Mouse (Mus musculus): Measurements from ENCODE around the gene Gm21860. TPM values are rescaled to one million over a fixed set of nuclear protein-coding genes. Genes with fewer than 3 reads are reported as not detected.
"Not testable (repeated sequence)": the region's sequence is repeated elsewhere in the genome, so short reads cannot be mapped to it uniquely, and the experiment has no call there.

The Gm21860 gene
- total RNA-seq, 4 experiments from 2014 or later, result not detected

DNA sequence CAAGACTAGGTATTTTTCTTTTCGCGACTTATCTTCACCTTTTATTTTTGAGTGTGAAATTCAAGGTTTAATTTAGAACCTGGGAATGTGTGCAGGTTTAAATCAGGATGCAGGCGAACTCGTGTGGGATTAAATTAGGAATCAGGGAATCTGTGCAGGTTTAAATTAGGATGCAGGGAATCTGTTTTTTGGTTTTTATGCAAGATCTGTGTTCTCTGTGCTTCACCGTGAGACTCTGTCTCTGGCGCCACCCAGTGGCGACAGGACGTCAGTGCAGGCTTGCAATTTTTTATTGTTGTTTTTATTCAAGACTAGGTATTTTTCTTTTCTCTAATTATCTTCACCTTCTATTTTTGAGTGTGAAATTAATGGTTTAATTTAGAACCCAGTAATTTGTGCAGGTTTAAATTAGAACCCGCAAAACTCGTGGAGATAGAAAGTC, 22.5 kb downstream of the Gm21860 start:
- peak; percentile 53 for DNase-seq (ENCODE audit: low spot score)

DNA sequence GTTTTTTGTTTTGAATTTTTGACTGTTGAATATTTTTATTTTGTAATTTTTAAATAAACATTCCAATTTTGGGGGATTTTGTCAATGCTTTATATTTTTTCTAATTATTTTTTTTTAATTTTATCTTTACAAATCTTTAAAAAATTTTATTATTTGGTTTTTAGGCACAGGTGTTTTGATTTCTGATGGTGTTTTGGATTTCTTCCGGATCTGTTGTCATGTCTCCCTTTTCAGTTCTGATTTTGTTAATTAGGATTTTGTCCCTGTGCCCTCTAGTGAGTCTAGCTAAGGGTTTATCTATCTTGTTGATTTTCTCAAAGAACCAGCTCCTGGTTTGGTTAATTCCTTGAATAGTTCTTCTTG, 23.0 kb downstream of the Gm21860 start:
- not testable (repeated sequence) for DNase-seq (ENCODE audit: low spot score)

DNA sequence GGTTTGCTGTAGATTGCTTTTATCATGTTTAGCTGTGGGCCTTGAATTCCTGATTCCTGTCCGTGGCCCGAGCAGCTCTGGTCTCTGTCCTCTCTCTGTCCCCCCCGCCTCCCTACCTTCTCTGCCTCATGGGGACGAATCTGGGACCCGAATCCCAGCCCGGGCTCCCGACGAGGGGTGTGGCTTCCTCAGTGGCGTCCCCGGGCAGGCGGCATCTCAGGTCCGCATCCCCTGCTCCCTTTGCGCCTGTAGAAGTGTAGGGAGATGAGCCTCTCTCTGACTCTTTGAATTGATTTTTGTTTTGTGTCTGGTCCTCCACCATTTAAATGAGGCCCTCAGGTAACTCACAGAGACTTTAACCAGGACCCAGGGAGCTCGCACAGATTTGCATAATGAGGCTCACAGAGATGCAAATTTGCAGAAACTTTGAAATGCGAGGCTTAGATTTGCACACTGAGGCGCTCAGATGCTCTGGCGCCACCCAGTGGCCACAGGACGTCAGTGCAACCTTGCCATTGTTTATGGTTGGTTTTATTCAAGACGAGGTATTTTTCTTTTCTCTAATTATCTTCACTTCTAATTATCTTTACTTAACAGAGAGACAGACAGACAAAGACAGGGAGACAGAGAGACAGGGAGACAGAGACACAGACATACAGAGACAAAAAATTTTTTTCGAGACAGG, 23.6 kb downstream of the Gm21860 start:
- not testable (repeated sequence) for DNase-seq (ENCODE audit: low spot score)

- DNase-seq (ENCODE audit: low spot score), result not testable (repeated sequence)
Observed at GRCm38 (mm10) chrY:90729816-90730303, 24.8 kb downstream of the Gm21860 start.

DNA sequence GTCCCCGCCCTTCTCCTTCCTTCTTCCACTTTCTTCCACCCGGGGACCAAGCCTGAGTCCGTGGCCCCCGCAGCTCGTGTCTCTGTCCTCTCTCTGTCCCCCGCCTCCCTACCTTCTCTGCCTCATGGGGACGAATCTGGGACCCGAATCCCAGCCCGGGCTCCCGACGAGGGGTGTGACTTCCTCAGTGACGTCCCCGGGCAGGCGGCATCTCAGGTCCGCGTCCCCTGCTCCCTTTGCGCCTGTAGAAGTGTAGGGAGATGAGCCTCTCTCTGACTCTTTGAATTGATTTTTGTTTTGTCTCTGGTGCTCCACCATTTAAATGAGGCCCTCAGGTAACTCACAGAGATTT, 25.7 kb downstream of the Gm21860 start:
- not testable (repeated sequence) for DNase-seq (ENCODE audit: low spot score)

- DNase-seq (ENCODE audit: low spot score), result not testable (repeated sequence)
Observed at GRCm38 (mm10) chrY:90728251-90728904, 26.2 kb downstream of the Gm21860 start.

DNA sequence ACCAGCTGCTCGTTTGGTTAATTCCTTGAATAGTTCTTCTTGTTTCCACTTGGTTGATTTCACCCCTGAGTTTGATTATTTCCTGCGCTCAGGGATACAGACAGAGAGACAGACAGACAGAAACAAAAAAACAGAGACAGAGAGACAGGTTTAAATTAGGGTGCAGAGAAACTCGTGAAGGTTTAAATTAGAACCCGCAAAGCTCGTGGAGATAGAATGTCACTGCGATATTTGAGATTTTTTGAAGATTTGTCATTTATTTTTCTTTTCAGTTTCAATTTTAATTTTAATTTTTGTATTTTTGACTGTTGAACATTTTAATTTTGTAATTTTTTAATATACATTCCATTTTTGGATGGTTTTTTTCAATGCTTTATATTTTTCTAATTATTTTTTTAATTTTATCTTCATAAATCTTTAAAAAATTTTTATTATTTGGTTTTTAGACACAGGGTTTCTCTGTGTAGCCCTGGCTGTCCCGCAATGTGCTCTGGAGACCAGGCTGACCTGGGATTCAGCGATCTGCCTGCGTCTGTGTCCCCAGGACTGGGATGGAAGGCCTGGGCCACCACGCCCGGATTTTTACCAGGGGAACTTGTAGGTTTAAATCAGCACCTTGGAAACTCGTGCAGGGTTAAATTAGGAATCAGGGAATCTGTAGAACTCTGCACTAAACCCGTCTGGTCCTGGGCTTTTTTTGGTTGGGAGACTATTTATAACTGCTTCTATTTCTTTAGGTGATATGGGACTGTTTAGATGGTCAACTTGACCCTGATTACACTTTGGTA, 27.3 kb downstream of the Gm21860 start:
- DNase-seq (ENCODE audit: low spot score), result not testable (repeated sequence)

DNA sequence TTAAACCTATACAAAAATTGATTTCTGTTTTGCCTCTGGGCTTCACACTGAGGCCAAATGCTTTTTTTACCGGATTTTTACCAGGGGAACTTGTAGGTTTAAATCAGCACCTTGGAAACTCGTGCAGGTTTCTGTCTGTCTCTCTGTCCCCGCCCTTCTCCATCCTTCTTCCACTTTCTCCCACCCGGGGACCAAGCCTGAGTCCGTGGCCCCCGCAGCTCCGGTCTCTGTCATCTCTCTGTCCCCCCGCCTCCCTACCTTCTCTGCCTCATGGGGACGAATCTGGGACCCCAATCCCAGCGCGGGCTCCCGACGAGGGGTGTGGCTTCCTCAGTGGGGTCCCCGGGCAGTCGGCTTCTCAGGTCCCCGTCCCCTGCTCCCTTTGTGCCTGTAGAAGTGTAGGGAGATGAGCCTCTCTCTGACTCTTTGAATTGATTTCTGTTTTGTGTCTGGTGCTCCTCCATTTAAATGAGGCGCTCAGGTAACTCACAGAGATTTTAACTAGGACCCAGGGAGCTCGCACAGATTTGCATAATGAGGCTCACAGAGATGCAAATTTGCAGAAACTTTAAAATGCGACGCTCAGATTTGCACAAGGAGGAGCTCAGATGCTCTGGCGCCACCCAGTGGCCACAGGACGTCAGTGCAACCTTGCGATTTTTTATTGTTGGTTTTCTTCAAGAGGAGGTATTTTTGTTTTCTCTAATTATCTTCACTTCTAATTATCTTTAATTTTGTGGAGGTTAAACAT, 28.7 kb downstream of the Gm21860 start:
- DNase-seq (ENCODE audit: low spot score), result not testable (repeated sequence)

GRCm38 (mm10) chrY:90725166-90725565, 29.5 kb downstream of the Gm21860 start:
- not testable (repeated sequence) for DNase-seq (ENCODE audit: low spot score)

DNA sequence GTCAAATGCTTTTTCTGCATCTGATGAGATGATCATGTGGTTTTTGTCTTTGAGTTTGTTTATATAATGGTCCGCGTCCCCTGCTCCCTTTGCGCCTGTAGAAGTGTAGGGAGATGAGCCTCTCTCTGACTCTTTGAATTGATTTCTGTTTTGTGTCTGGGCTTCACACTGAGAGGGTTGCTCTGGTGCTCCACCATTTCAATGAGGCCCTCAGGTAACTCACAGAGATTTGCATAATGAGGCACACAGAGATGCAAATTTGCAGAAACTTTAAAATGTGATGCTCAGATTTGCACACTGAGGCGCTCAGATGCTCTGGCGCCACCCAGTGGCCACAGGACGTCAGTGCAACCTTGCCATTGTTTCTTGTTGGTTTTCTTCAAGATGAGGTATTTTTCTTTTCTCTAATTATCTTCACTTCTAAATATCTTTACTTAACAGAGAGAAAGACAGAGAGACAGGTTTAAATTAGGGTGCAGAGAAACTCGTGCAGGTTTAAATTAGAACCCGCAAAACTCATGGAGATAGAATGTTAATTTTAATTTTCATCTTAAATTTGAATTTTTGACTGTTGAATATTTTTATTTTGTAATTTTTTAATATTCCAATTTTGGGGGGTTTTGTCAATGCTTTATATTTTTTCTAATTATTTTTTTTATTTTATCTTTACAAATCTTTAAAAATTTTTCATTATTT, 30.5 kb downstream of the Gm21860 start:
- DNase-seq (ENCODE audit: low spot score), result not testable (repeated sequence)

GRCm38 (mm10) chrY:90723336-90723987, 31.2 kb downstream of the Gm21860 start:
- DNase-seq (ENCODE audit: low spot score), result not testable (repeated sequence)

DNA sequence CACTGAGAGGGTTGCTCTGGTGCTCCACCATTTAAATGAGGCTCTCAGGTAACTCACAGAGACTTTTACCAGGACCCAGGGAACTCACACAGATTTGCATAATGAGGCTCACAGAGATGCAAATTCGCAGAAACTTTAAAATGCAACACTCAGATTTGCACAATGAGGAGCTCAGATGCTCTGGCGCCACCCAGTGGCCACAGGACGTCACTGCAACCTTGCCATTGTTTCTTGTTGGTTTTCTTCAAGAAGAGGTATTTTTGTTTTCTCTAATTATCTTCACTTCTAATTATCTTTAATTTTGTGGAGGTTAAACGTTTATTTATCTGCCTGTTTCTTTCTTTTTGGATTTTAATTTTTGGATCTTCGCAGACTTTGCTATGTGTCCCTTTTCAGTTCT, 34.1 kb downstream of the Gm21860 start:
- DNase-seq (ENCODE audit: low spot score), result not testable (repeated sequence)

DNA sequence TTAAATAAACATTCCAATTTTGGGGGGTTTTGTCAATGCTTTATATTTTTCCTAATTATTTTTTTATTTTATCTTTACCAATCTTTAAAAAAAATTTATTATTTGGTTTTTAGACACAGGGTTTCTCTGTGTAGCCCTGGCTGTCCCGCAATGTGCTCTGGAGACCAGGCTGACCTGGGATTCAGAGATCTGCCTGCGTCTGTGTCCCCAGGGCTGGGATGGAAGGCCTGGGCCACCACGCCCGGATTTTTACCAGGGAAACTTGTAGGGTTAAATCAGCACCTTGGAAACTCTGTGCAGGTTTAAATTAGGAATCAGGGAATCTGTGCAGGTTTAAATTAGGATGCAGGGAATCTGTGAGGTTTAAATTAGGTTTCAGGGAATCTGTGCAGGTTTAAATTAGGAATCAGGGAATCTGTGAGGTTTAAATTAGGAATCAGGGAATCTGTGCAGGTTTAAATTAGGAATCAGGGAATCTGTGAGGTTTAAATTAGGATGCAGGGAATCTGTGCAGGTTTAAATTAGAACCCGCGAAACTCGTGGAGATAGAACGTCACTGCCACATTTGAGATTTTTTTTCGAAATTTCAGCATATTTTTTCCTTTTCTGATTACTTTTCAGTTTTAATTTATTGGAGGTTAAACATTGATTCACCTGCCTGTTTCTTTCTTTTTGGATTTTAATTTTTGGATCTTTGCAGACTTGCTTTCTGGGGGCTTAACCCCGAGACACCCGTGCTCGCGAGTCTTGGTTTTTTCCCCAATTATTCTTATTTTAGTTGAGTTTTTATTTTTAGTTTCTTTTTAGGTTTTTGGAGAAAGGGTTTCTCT, 35.0 kb downstream of the Gm21860 start:
- DNase-seq (ENCODE audit: low spot score), result not testable (repeated sequence)

- peak; percentile 43 for DNase-seq (ENCODE audit: low spot score)
Observed at GRCm38 (mm10) chrY:90718583-90719402, 35.8 kb downstream of the Gm21860 start.

GRCm38 (mm10) chrY:90718021-90718420, 36.6 kb downstream of the Gm21860 start:
- DNase-seq (ENCODE audit: low spot score), result not testable (repeated sequence)

GRCm38 (mm10) chrY:90717496-90717895, 37.1 kb downstream of the Gm21860 start:
- not testable (repeated sequence) for DNase-seq (ENCODE audit: low spot score)
